Mouse (Mus musculus) hindbrain, embryonic 10.5 days (tissue): ENCODE data around the gene Abcg5. TPM values are rescaled to one million over a fixed set of nuclear protein-coding genes. Genes with fewer than 3 reads are reported as not detected.

Experiments
- DNase-seq: peaks from one replicate; pipeline ENCODE4 v3.0.0-alpha.2; 2017; ENCODE audit warnings: low spot score
- H3K27ac ChIP-seq: fragments of 300-500 bp; sonication (generic); 2 replicates; pipeline ENCODE4 v1.5.1; 2016; ENCODE audit warnings: mild to moderate bottlenecking, moderate library complexity
- H3K27me3 ChIP-seq: fragments of 300-500 bp; sonication (generic); 2 replicates; pipeline ENCODE4 v1.6.1; 2016; ENCODE audit warnings: mild to moderate bottlenecking; ENCODE audit not compliant: poor library complexity, insufficient read depth, severe bottlenecking
- H3K36me3 ChIP-seq: fragments of 300-500 bp; sonication (generic); 2 replicates; pipeline ENCODE4 v1.6.1; 2016; ENCODE audit warnings: mild to moderate bottlenecking, moderate library complexity
- H3K4me1 ChIP-seq: fragments of 300-500 bp; sonication (generic); replicated peaks from 2 replicates; pipeline ENCODE4 v1.6.1; 2016; ENCODE audit warnings: mild to moderate bottlenecking
- H3K4me3 ChIP-seq: fragments of 300-500 bp; sonication (generic); 2 replicates; pipeline ENCODE4 v1.5.1; 2016; ENCODE audit warnings: mild to moderate bottlenecking, moderate library complexity
- H3K9me3 ChIP-seq: fragments of 300-500 bp; sonication (generic); 2 replicates; pipeline ENCODE4 v1.6.1; 2016; ENCODE audit warnings: mild to moderate bottlenecking, moderate library complexity
- WGBS: fragments of 180-500 bp; shearing (Covaris S2); methylation state at CpG from one replicate; pipeline ENCODE4 v1.1.7; 2016; 5-methylcytosine and 5-hydroxymethylcytosine counted together
- polyA plus RNA-seq: library from polyadenylated mRNA; unstranded; fragments of >200 nt; fragmentation: Nextera tagmentation; extraction: Ambion mirVana; gene quantifications from 2 replicates; pipeline ENCODE4 v1.2.1, GENCODE M21; 2016

The Abcg5 gene
- polyA plus RNA-seq, 1 experiment from 2014 or later: 3.2 TPM

GRCm38 (mm10) chr17:84709403-84709851, 26.6 kb upstream of the Abcg5 start:
- H3K4me3 ChIP-seq: no peak overlapping the region
- WGBS: 44% methylated on average over 17 of the region's 17 CpGs
- H3K9me3 ChIP-seq: no peaks in the 10 kb centered on the region
- peak; percentile 55 for DNase-seq
- no peak overlapping the region for H3K27ac ChIP-seq
- H3K36me3 ChIP-seq: peaks cover 61% of the 10 kb centered on the region
- H3K4me1 ChIP-seq: peaks cover 18% of the 10 kb centered on the region
- no peaks in the 10 kb centered on the region for H3K27me3 ChIP-seq

GRCm38 (mm10) chr17:84708818-84709217, 26.0 kb upstream of the Abcg5 start:
- no peak for DNase-seq
- no peak overlapping the region for H3K27ac ChIP-seq
- no peaks in the 10 kb centered on the region for H3K27me3 ChIP-seq
- H3K4me1 ChIP-seq: peaks cover 17% of the 10 kb centered on the region
- no peaks in the 10 kb centered on the region for H3K9me3 ChIP-seq
- peaks cover 67% of the 10 kb centered on the region for H3K36me3 ChIP-seq
- 86% methylated on average over 7 of the region's 7 CpGs for WGBS
- no peak overlapping the region for H3K4me3 ChIP-seq

GRCm38 (mm10) chr17:84707407-84707806, 24.6 kb upstream of the Abcg5 start:
- Histone ChIP-seq H3K27me3 (no peaks in the 10 kb centered on the region), H3K4me1 (peaks cover 20% of the 10 kb centered on the region), H3K27ac (no peak overlapping the region), H3K4me3 (no peak overlapping the region), H3K36me3 (peaks cover 60% of the 10 kb centered on the region), H3K9me3 (no peaks in the 10 kb centered on the region)
- no peak for DNase-seq
- WGBS: 64% methylated on average over 4 of the region's 4 CpGs

- no peaks in the 10 kb centered on the region for H3K9me3 ChIP-seq
- peak; percentile 70 for DNase-seq
- no peak overlapping the region for H3K4me3 ChIP-seq
- no peaks in the 10 kb centered on the region for H3K36me3 ChIP-seq
- H3K4me1 ChIP-seq: peaks cover 40% of the 10 kb centered on the region
- WGBS: 34% methylated on average over 5 of the region's 5 CpGs
- H3K27me3 ChIP-seq: peaks cover 7% of the 10 kb centered on the region; the same call in 1 of the 2 replicates
- H3K27ac ChIP-seq: no peak overlapping the region; the same call in 1 of the 2 replicates
Measured at GRCm38 (mm10) chr17:84698727-84699126, 15.9 kb upstream of the Abcg5 start.

- 67% methylated on average over 6 of the region's 6 CpGs for WGBS
- Histone ChIP-seq H3K4me3 (no peak overlapping the region), H3K27me3 (peaks cover 7% of the 10 kb centered on the region; the same call in 1 of the 2 replicates), H3K36me3 (no peaks in the 10 kb centered on the region), H3K4me1 (peaks cover 34% of the 10 kb centered on the region), H3K9me3 (no peaks in the 10 kb centered on the region), H3K27ac (no peak overlapping the region)
- no peak for DNase-seq
Measured at GRCm38 (mm10) chr17:84696537-84696936, 13.7 kb upstream of the Abcg5 start.

- Histone ChIP-seq H3K27me3 (peaks cover 7% of the 10 kb centered on the region; the same call in 1 of the 2 replicates), H3K4me3 (no peak overlapping the region), H3K36me3 (no peaks in the 10 kb centered on the region), H3K9me3 (no peaks in the 10 kb centered on the region), H3K27ac (no peak overlapping the region), H3K4me1 (peaks cover 27% of the 10 kb centered on the region)
- no peak for DNase-seq
- WGBS: 78% methylated on average over 2 of the region's 2 CpGs
Measured at GRCm38 (mm10) chr17:84693741-84694140, 10.9 kb upstream of the Abcg5 start.

GRCm38 (mm10) chr17:84690111-84690510, 7.3 kb upstream of the Abcg5 start:
- peaks cover 10% of the 10 kb centered on the region; the same call in 1 of the 2 replicates for H3K4me1 ChIP-seq
- H3K27me3 ChIP-seq: no peaks in the 10 kb centered on the region
- H3K9me3 ChIP-seq: no peaks in the 10 kb centered on the region
- no peak overlapping the region for H3K27ac ChIP-seq
- DNase-seq: no peak
- 74% methylated on average over 5 of the region's 5 CpGs for WGBS
- H3K4me3 ChIP-seq: no peak overlapping the region
- H3K36me3 ChIP-seq: no peaks in the 10 kb centered on the region

- H3K27ac ChIP-seq: no peak overlapping the region
- H3K4me3 ChIP-seq: no peak overlapping the region
- H3K36me3 ChIP-seq: no peaks in the 10 kb centered on the region
- no peaks in the 10 kb centered on the region for H3K9me3 ChIP-seq
- no peak for DNase-seq
- WGBS: 89% methylated on average over 5 of the region's 5 CpGs
- H3K4me1 ChIP-seq: peaks cover 8% of the 10 kb centered on the region
- no peaks in the 10 kb centered on the region for H3K27me3 ChIP-seq
Measured at GRCm38 (mm10) chr17:84689316-84689715, 6.5 kb upstream of the Abcg5 start.

- Histone ChIP-seq H3K4me3 (no peak overlapping the region), H3K27ac (no peak overlapping the region), H3K27me3 (no peaks in the 10 kb centered on the region), H3K4me1 (peaks cover 8% of the 10 kb centered on the region), H3K9me3 (no peaks in the 10 kb centered on the region), H3K36me3 (no peaks in the 10 kb centered on the region)
- DNase-seq: no peak
- WGBS: 88% methylated on average over 11 of the region's 11 CpGs
Measured at GRCm38 (mm10) chr17:84688834-84689233, 6.0 kb upstream of the Abcg5 start.

GRCm38 (mm10) chr17:84687994-84688393, 5.2 kb upstream of the Abcg5 start:
- no peaks in the 10 kb centered on the region for H3K27me3 ChIP-seq
- DNase-seq: no peak
- H3K27ac ChIP-seq: no peak overlapping the region
- H3K36me3 ChIP-seq: no peaks in the 10 kb centered on the region
- H3K4me1 ChIP-seq: peaks cover 16% of the 10 kb centered on the region
- WGBS: 80% methylated on average over 5 of the region's 5 CpGs
- H3K4me3 ChIP-seq: no peak overlapping the region
- no peaks in the 10 kb centered on the region for H3K9me3 ChIP-seq

GRCm38 (mm10) chr17:84685286-84685685, 2.5 kb upstream of the Abcg5 start:
- no peak overlapping the region for H3K27ac ChIP-seq
- H3K27me3 ChIP-seq: no peaks in the 10 kb centered on the region
- peaks cover 20% of the 10 kb centered on the region for H3K4me1 ChIP-seq
- no peak for DNase-seq
- 88% methylated on average over 4 of the region's 4 CpGs for WGBS
- no peaks in the 10 kb centered on the region for H3K36me3 ChIP-seq
- no peaks in the 10 kb centered on the region for H3K9me3 ChIP-seq
- H3K4me3 ChIP-seq: no peak overlapping the region

- Histone ChIP-seq H3K27ac (no peak overlapping the region), H3K4me1 (peaks cover 20% of the 10 kb centered on the region), H3K27me3 (no peaks in the 10 kb centered on the region), H3K36me3 (no peaks in the 10 kb centered on the region), H3K9me3 (no peaks in the 10 kb centered on the region), H3K4me3 (no peak overlapping the region)
- WGBS: 56% methylated on average over 6 of the region's 6 CpGs
- DNase-seq: no peak
Measured at GRCm38 (mm10) chr17:84684284-84684683, 1.5 kb upstream of the Abcg5 start.

- no peak for DNase-seq
- Histone ChIP-seq H3K9me3 (no peaks in the 10 kb centered on the region), H3K27me3 (no peaks in the 10 kb centered on the region), H3K4me3 (no peak overlapping the region), H3K4me1 (peaks cover 20% of the 10 kb centered on the region), H3K36me3 (no peaks in the 10 kb centered on the region), H3K27ac (no peak overlapping the region)
- WGBS: 88% methylated on average over 3 of the region's 3 CpGs
Measured at GRCm38 (mm10) chr17:84681670-84682069, 1.1 kb downstream of the Abcg5 start.

- H3K36me3 ChIP-seq: no peaks in the 10 kb centered on the region
- 91% methylated on average over 11 of the region's 11 CpGs for WGBS
Measured at GRCm38 (mm10) chr17:84677595-84677994, 5.2 kb downstream of the Abcg5 start.

More at GRCm38 (mm10) chr17:84677595-84677994, 5.2 kb downstream of the Abcg5 start:
- Histone ChIP-seq H3K4me1 (peaks cover 21% of the 10 kb centered on the region), H3K27me3 (peaks cover 13% of the 10 kb centered on the region), H3K4me3 (no peak overlapping the region), H3K9me3 (no peaks in the 10 kb centered on the region), H3K27ac (no peak overlapping the region)
- DNase-seq: no peak
